Mouse (Mus musculus): ENCODE data around the gene Ccdc15.

DNA sequence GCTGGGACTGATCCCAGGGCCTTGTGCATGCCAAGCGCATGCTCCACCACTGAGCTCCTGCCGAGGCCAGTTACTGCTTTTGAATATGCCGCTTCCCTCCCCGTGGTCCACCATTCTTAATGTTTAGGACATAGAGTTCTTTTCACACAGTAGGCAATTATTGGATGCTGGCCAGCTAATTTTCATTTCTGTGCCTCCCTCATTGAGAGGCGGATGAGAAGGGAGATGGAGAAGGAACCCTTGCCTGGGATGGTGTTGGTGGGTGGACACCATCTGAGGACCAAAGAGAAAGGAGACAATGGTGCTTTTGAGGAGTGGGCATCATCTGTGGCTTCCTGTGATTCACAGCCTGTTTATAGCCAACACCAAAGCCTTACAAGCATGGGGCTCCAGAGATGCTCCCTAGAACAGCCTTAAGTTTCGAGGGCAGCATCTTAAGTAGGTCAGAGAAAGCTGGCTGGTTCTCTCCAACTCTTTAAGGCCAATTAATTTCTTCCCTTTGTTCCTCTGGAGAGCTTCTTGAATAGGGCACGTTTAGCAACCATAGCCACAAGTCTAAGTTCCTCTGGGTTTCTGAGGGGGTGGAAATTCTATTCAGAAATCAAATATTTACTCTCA, 10.6 kb upstream of the Ccdc15 start:
- no peak for TF ChIP-seq POLR2A (IDR thresholded peaks at IDR 0.05; ENCODE audit: extremely low read depth, insufficient read depth, low read length)
- no peak for TF ChIP-seq CTCF (IDR thresholded peaks at IDR 0.05; ENCODE audit: low read depth, low read length)

Data from liver, adult 2 months (tissue).